Mouse (Mus musculus): Measurements from ENCODE around the gene Olfr521.
"Not testable (repeated sequence)": the region's sequence is repeated elsewhere in the genome, so short reads cannot be mapped to it uniquely, and the experiment has no call there.

- TF ChIP-seq CTCF, POLR2A (IDR thresholded peaks at IDR 0.05; ENCODE audit: insufficient read depth, low read depth, low read length): not testable (repeated sequence)
These were observed 40.7 kb downstream of the Olfr521 start for GRCm38 (mm10) chr7:99804033-99804432.
